Mouse (Mus musculus) G1E (cell line): ENCODE measurements around the gene 2310009B15Rik. TPM values are rescaled to one million over a fixed set of nuclear protein-coding genes. Genes with fewer than 3 reads are reported as not detected.

ENCODE experiments used
- ATAC-seq: 2 replicates; pipeline ENCODE4 v1.8.0; 2016; ENCODE audit warnings: mild to moderate bottlenecking; ENCODE audit not compliant: insufficient number of reproducible peaks, poor library complexity, low FRiP score, severe bottlenecking; ENCODE audit errors: extremely low read depth
- DNase-seq: peaks from one replicate; pipeline ENCODE4 v3.0.0; 2012; ENCODE audit warnings: low spot score
- H3K27me3 ChIP-seq: 2 replicates; pipeline ENCODE4 v1.6.1; 2012; ENCODE audit warnings: mild to moderate bottlenecking, low read length, inconsistent platforms; ENCODE audit not compliant: insufficient read depth
- H3K36me3 ChIP-seq: replicated peaks from 2 replicates; pipeline ENCODE3; 2012; ENCODE audit warnings: mild to moderate bottlenecking, inconsistent platforms
- H3K4me1 ChIP-seq: 2 replicates; pipeline ENCODE4 v1.6.1; 2012; ENCODE audit warnings: low read depth, low read length, inconsistent platforms, mixed read lengths; ENCODE audit not compliant: insufficient read depth
- H3K4me3 ChIP-seq: 2 replicates; pipeline ENCODE4 v1.5.1; 2012; ENCODE audit warnings: low read depth, mild to moderate bottlenecking, inconsistent platforms, low read length, moderate library complexity, mixed read lengths
- H3K9me3 ChIP-seq: replicated peaks from 2 replicates; pipeline ENCODE4 v1.6.1; 2012; ENCODE audit warnings: inconsistent platforms
- CTCF ChIP-seq: IDR thresholded peaks from 2 replicates; pipeline ENCODE4 v1.5.1; 2012; ENCODE audit warnings: low read depth, low read length, inconsistent platforms, mixed read lengths
- GATA1 ChIP-seq: IDR thresholded peaks from 2 replicates; pipeline ENCODE4 v1.6.1; 2012; ENCODE audit warnings: borderline replicate concordance, low read length, inconsistent platforms, mixed read lengths
- GATA2 ChIP-seq: IDR thresholded peaks from 2 replicates; pipeline ENCODE4 v1.6.1; 2012; ENCODE audit warnings: low read depth, low read length, inconsistent platforms, borderline replicate concordance
- POLR2AphosphoS5 ChIP-seq: IDR thresholded peaks from 2 replicates; pipeline ENCODE4 v1.6.1; 2012; ENCODE audit warnings: low read depth, low read length, inconsistent platforms; ENCODE audit not compliant: insufficient replicate concordance
- TAL1 ChIP-seq: conservative IDR thresholded peaks from 2 replicates; pipeline ENCODE4 v1.6.1; 2012; ENCODE audit warnings: low read depth, low read length, inconsistent platforms, mixed read lengths
- polyA plus RNA-seq: library from polyadenylated mRNA; stranded (reverse); fragments of >175 nt; gene quantifications from 2 replicates; pipeline ENCODE4 v1.2.3, GENCODE M21; 2012
- total RNA-seq, 2 experiments: library from RNA; stranded (forward) in 1 of 2; stranded (reverse) in 1 of 2; fragments of 200-1000 nt in 1 of 2; fragments of >200 nt in 1 of 2; fragmentation: Nextera tagmentation in 1 of 2; gene quantifications; 2 replicates each; pipeline ENCODE4 v1.2.3; 2014 to 2017

The 2310009B15Rik gene
- total and polyA plus RNA-seq, 3 experiments, result 41.8 to 58.5 (median 41.8) TPM

DNA sequence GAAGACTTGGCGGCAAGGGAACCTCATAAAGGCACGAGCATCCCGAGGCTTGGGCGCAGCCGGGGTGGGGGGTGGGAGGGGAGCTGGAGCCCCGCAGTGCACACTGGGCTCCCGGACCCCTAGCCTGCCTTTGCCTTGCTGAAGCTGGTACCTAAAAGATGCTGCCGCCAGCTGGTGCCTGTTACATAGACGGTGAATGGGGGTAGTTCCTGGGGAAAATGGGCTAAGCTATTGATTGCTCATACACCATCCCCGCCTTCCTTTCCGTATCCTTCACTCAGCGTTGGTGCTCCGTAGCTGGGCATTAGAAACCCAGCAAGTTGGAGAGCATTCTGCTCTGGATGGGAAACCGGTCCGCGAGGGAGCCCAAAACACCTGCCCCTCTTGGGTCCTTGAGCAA lies 8.6 kb downstream of the 2310009B15Rik start:
- H3K4me1 ChIP-seq, result peaks cover 29% of the 10 kb centered on the region

DNA sequence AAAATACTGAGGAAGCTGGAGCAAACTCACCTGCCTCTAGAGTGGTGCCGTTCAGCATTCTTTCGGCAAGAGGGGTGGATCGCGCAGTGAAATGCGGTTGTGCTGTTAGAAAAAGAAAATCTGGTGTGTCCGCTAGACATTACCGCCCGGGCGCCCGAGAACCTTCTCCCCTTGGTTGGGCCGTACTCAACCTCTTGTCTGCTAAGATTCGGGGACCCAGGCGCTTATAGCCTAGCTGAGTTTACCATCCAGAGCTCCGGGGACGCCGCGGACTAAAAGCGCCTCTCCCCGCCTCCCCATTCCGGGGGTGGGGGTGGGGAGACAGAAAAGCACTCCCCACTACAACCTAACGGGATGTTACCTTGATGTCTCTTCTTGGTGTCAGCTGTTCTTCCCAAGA lies 9.5 kb downstream of the 2310009B15Rik start:
- peaks cover 67% of the 10 kb centered on the region for H3K27me3 ChIP-seq
- H3K4me3 ChIP-seq, result no peak overlapping the region

More for the DNA sequence above, 8.6 kb downstream of the 2310009B15Rik start:
- H3K9me3 ChIP-seq, result no peaks in the 10 kb centered on the region
- TF ChIP-seq GATA2 (no peak), GATA1 (no peak), POLR2AphosphoS5 (no peak), CTCF (no peak), TAL1 (no peak)
- DNase-seq (no peak), ATAC-seq (no peak)
- H3K4me3 ChIP-seq, result peak overlapping the region; percentile 60; the same call in 1 of the 2 replicates
- H3K27me3 ChIP-seq, result peaks cover 59% of the 10 kb centered on the region
- peaks cover 23% of the 10 kb centered on the region for H3K36me3 ChIP-seq

DNA sequence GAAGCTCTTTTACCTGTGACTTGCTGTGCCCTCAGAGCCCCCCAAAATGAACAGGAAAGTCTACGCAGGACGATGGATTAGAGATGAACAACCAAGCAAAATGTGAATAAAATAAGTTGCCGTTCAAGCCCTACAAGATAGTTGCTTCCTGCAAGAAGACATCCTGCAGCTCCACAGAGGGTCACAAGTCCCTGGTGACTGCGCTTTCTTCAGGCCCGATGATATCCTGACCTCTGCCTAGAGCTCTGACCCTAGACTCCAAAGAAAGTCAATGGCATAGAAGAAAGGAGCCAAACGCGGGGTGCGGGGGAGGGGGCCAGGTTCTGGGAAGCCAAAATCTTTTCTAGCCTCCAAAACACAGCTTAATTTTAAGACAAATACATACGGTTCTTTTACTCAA lies 10.1 kb downstream of the 2310009B15Rik start:
- DNase-seq (no peak), ATAC-seq (no peak)
- Histone ChIP-seq H3K9me3 (no peaks in the 10 kb centered on the region), H3K4me1 (peaks cover 39% of the 10 kb centered on the region), H3K36me3 (peaks cover 11% of the 10 kb centered on the region), H3K27me3 (peaks cover 73% of the 10 kb centered on the region), H3K4me3 (no peak overlapping the region)
- no peak for TF ChIP-seq TAL1
- no peak for TF ChIP-seq POLR2AphosphoS5
- no peak for TF ChIP-seq GATA1
- no peak for TF ChIP-seq GATA2
- TF ChIP-seq CTCF, result no peak

More for the DNA sequence above, 9.5 kb downstream of the 2310009B15Rik start:
- no peak for ATAC-seq
- TF ChIP-seq CTCF (no peak), GATA2 (no peak)
- DNase-seq, result no peak
- Histone ChIP-seq H3K36me3 (peaks cover 14% of the 10 kb centered on the region), H3K9me3 (no peaks in the 10 kb centered on the region), H3K4me1 (peaks cover 35% of the 10 kb centered on the region)

DNA sequence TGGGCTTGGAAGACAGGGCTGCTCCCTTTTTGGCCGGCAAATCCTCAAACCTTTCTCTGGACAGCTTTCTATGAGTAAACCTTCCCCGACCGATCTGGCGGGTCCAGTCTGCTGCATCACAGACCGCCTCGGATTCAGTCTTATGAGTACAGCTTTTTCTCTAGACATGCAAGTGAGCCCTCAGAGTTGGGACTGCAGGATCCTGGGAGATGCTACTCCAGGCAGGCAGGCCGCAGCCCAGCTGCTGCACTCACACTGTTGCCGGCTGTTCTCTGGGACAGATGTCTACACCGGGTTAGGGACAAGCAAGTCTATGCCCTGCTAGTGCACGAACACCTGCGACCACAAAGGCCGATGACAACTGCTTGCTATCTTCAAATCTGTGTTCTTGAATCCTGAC lies 10.5 kb downstream of the 2310009B15Rik start:
- DNase-seq, result no peak
- TF ChIP-seq POLR2AphosphoS5 (no peak), CTCF (no peak), GATA2 (no peak), GATA1 (no peak), TAL1 (no peak)
- Histone ChIP-seq H3K27me3 (peaks cover 77% of the 10 kb centered on the region), H3K4me3 (no peak overlapping the region), H3K9me3 (no peaks in the 10 kb centered on the region), H3K4me1 (peaks cover 43% of the 10 kb centered on the region), H3K36me3 (peaks cover 7% of the 10 kb centered on the region)
- ATAC-seq, result no peak

DNA sequence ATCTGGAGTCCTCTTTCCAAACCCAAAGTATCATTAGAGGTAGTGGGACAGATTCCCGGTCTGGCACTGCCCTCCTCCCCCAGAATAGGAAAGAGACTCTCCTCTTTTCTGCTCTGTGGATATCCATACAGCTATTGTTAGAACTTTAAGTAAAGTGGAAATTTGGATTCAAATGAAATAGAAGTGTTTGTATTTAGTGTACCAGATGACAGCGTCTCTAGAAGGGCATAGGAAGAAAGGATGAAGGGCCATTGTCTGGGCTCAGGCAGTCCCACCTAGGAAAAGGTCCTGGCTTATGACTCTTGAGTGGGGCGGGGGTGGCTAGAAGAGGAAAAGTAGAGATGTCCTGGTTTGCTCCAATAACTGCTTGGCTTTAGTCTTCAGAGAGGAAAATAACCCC lies 11.2 kb downstream of the 2310009B15Rik start:
- no peak overlapping the region for H3K4me3 ChIP-seq
- peaks cover 84% of the 10 kb centered on the region for H3K27me3 ChIP-seq
- no peak for DNase-seq
- peaks cover under 1% of the 10 kb centered on the region for H3K36me3 ChIP-seq
- peaks cover 43% of the 10 kb centered on the region for H3K4me1 ChIP-seq
- H3K9me3 ChIP-seq, result no peaks in the 10 kb centered on the region
- no peak for TF ChIP-seq GATA1
- no peak for TF ChIP-seq POLR2AphosphoS5
- no peak for TF ChIP-seq TAL1
- TF ChIP-seq GATA2, result no peak
- TF ChIP-seq CTCF, result no peak
- ATAC-seq, result no peak

DNA sequence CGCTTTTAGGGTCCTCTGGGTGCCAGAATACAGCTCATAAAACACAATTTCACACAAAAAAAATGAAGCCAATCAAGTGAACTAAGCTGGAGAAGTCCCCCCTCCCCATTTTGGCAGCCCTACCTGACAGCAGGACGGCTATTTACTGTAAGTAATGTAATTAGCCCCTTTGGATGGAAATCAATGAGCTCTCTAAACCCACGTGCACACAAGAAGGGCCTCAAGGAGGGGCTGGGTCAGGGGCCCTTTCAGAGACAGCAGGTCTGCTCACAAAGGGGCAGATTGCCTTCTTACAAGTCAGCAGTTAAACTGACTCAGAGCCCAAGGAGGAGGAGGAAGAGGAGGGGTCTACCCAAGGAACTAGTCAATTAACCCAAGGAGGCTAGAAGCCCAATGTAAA lies 12.5 kb downstream of the 2310009B15Rik start:
- H3K4me3 ChIP-seq, result no peak overlapping the region
- H3K9me3 ChIP-seq, result no peaks in the 10 kb centered on the region
- no peaks in the 10 kb centered on the region for H3K36me3 ChIP-seq
- peaks cover 94% of the 10 kb centered on the region for H3K27me3 ChIP-seq
- DNase-seq, result no peak
- peaks cover 47% of the 10 kb centered on the region for H3K4me1 ChIP-seq
- no peak for ATAC-seq
- TF ChIP-seq TAL1 (no peak), POLR2AphosphoS5 (no peak), CTCF (no peak), GATA2 (no peak), GATA1 (no peak)
